Mouse (Mus musculus): ENCODE measurements at regions not wholly inside any gene's neighbourhood (a gene's known extent, or its start where the extent isn't known, plus 50 kb on each side); places are given as distances from the start of the nearest gene placed in this dataset.
"Not testable (repeated sequence)": the region's sequence is repeated elsewhere in the genome, so short reads cannot be mapped to it uniquely, and the experiment has no call there.

GRCm38 (mm10) chr12:39639246-39639645, 398.6 kb downstream of the Arl4a start:
- intact Hi-C loops (cut with DNase I) = no loop called here
- DNase-seq (ENCODE audit: low spot score) = no peak

GRCm38 (mm10) chr12:39634337-39634736, 403.5 kb downstream of the Arl4a start:
- DNase-seq (ENCODE audit: low spot score) = no peak
- intact Hi-C loops (cut with DNase I) = no loop called here

- no peak for DNase-seq (ENCODE audit: low spot score)
- intact Hi-C loops (cut with DNase I) = no loop called here
These were observed 416.6 kb downstream of the Arl4a start for GRCm38 (mm10) chr12:39621266-39621665.

GRCm38 (mm10) chr12:39605289-39605688, 432.5 kb downstream of the Arl4a start:
- DNase-seq (ENCODE audit: low spot score) = no peak
- intact Hi-C loops (cut with DNase I) = no loop called here

GRCm38 (mm10) chr12:39604723-39605122, 433.1 kb downstream of the Arl4a start:
- intact Hi-C loops (cut with DNase I) = no loop called here
- DNase-seq (ENCODE audit: low spot score) = no peak

GRCm38 (mm10) chr12:39594726-39595125, 443.1 kb downstream of the Arl4a start:
- intact Hi-C loops (cut with DNase I) = no loop called here
- no peak for DNase-seq (ENCODE audit: low spot score)

- intact Hi-C loops (cut with DNase I); DNase-seq (ENCODE audit: low spot score): not testable (repeated sequence)
These were observed 444.0 kb downstream of the Arl4a start for GRCm38 (mm10) chr12:39593781-39594180.

- DNase-seq (ENCODE audit: low spot score) = no peak
- intact Hi-C loops (cut with DNase I) = no loop called here
These were observed 450.5 kb downstream of the Arl4a start for GRCm38 (mm10) chr12:39587204-39587909.

GRCm38 (mm10) chr12:39586163-39586562, 451.7 kb downstream of the Arl4a start:
- DNase-seq (ENCODE audit: low spot score) = no peak
- intact Hi-C loops (cut with DNase I) = no loop called here

- DNase-seq (ENCODE audit: low spot score) = no peak
- intact Hi-C loops (cut with DNase I) = no loop called here
These were observed 460.2 kb downstream of the Arl4a start for GRCm38 (mm10) chr12:39577610-39578009.

GRCm38 (mm10) chr12:39572802-39573201, 465.0 kb downstream of the Arl4a start:
- DNase-seq (ENCODE audit: low spot score) = no peak
- intact Hi-C loops (cut with DNase I) = no loop called here

GRCm38 (mm10) chr12:39572147-39572546, 465.7 kb downstream of the Arl4a start:
- no peak for DNase-seq (ENCODE audit: low spot score)
- intact Hi-C loops (cut with DNase I) = no loop called here

- DNase-seq (ENCODE audit: low spot score) = no peak
- intact Hi-C loops (cut with DNase I) = no loop called here
These were observed 476.9 kb downstream of the Arl4a start for GRCm38 (mm10) chr12:39560734-39561446.

- DNase-seq (ENCODE audit: low spot score) = no peak
- intact Hi-C loops (cut with DNase I) = no loop called here
These were observed 479.3 kb downstream of the Arl4a start for GRCm38 (mm10) chr12:39558491-39558890.

- intact Hi-C loops (cut with DNase I) = no loop called here
- no peak for DNase-seq (ENCODE audit: low spot score)
These were observed 501.5 kb downstream of the Arl4a start for GRCm38 (mm10) chr12:39536326-39536725.

GRCm38 (mm10) chr12:39528121-39528520, 509.7 kb downstream of the Arl4a start:
- DNase-seq (ENCODE audit: low spot score) = no peak
- intact Hi-C loops (cut with DNase I) = no loop called here

GRCm38 (mm10) chr12:39527216-39527600, 510.6 kb downstream of the Arl4a start:
- DNase-seq (ENCODE audit: low spot score) = no peak

GRCm38 (mm10) chr12:39526535-39527215, 511.1 kb downstream of the Arl4a start:
- no peak for DNase-seq (ENCODE audit: low spot score)
- intact Hi-C loops (cut with DNase I) = no loop called here

More at GRCm38 (mm10) chr12:39527216-39527600, 510.6 kb downstream of the Arl4a start:
- intact Hi-C loops (cut with DNase I) = no loop called here

- DNase-seq (ENCODE audit: low spot score) = no peak
- intact Hi-C loops (cut with DNase I) = no loop called here
These were observed 522.1 kb downstream of the Arl4a start for GRCm38 (mm10) chr12:39515690-39516089.

GRCm38 (mm10) chr12:39510855-39511254, 527.0 kb downstream of the Arl4a start:
- intact Hi-C loops (cut with DNase I) = loop anchor here (1.0 to 2.0 kb wide), 4 partner anchors 154 to 654 kb away; no protein-coding TSS in a partner anchor
- no peak for DNase-seq (ENCODE audit: low spot score)

All from heart, postnatal 25 days (tissue).